Mouse (Mus musculus) megakaryocyte, adult 5-6 weeks (primary cell): ENCODE data around the gene Nelfe. TPM values are rescaled to one million over a fixed set of nuclear protein-coding genes. Genes with fewer than 3 reads are reported as not detected.

ENCODE experiments used
- ATAC-seq: 2 replicates; pipeline ENCODE4 v1.8.0; 2016; ENCODE audit warnings: mild to moderate bottlenecking, inconsistent platforms; ENCODE audit not compliant: poor library complexity, severe bottlenecking
- total RNA-seq, 2 experiments: library from RNA; stranded (forward) in 1 of 2; stranded (reverse) in 1 of 2; fragments of 153-499, 151-499 nt in 1 of 2; fragments of 221-1000, 200-1000 nt in 1 of 2; gene quantifications; 2 replicates each; pipeline versions ENCODE4 v1.2.3 to v1.2.4; 2015 to 2017

The Nelfe gene
- total RNA-seq, 2 experiments from 2014 or later: 25.1 to 35.4 TPM

DNA sequence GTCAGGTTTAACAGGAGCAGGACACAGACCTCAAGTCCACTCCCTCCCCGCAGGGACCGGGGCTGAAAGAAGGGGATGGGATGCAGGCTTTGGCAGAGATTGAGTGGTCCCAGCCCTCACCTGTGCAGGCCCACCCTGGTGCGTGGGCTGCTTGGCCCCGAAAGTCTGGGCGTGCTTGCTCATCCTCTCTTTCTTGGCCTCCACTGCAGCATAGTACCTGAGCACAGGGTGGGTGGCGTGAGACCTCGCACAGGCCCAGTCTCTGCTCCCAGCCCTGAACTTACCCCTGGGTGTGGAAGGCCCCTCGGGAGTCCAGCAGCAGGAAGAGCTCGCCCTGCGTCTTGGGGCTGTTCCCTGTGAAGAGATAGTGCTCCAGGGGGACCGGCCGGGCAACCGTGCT is 5.3 kb upstream of the Nelfe start:
- no peak for ATAC-seq

DNA sequence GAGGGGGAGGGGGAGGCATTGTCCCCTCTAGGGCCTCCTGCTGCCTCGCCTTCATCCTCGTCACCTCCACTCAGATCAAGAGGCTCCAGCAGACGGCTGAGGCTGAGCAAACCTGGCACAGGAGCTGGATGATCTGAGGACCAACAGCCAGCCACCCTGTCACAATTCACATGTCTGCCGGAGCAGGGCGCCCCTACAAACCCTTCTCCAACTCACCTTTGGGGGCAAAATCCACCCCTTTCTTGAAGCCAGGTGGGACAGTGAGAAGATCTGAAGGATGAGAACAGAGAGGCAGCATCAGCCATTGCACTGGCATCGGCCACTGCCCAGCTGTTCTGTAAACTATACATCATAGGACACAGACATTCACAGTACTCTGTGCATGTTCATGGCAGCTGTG is 3.0 kb upstream of the Nelfe start:
- no peak for ATAC-seq

DNA sequence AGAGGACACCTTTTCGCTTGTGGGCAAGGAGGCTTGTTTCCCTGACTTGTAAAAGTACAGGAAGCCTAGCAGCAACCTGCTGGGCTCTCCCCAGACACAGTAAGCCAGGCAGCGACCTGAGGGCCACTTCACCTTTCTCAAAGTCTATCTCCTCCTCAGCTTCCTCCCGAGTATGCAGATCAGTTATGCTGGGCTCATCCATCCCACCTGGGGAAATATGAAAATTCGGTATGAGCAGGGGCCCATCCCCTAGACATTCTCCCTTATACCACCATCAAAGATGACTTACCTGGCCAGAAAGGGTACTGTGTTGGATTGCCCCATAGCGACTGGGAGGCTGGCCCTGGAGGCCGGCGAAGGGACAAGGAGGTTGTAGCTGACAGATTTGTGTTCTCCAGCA is 2.6 kb upstream of the Nelfe start:
- ATAC-seq: no peak

DNA sequence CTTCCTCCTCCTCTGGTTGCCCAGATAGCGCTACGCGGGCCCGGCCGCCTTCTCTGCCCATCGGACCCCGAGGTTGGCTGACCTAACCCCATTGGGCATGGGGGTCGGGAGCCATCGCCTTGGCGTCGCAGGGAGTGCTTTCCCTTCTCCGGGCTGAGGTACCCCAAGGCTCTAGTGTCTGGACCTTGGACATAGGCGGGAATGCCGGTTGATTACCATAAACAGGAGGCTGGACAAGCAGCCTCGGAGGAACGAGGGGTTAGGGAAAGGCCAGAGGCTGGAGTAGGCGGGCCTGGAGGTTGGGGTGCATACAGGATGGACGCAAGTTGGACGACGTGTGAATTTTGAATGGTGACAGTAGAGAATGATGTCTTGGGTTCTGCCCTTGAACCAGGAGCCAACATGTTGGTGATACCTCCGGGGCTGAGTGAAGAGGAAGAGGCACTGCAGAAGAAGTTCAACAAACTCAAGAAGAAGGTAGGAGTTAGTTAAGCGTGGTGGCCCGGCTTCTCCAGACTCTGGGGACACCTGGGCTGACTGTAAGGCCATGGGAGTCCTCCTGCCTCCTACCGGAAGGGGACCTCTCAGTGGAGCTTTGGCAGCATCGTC is 430 bp downstream of the Nelfe start:
- peak; percentile 20; the same call in 1 of the 2 replicates for ATAC-seq

GRCm38 (mm10) chr17:34853511-34853910 is 3.3 kb downstream of the Nelfe start:
- no peak for ATAC-seq

DNA sequence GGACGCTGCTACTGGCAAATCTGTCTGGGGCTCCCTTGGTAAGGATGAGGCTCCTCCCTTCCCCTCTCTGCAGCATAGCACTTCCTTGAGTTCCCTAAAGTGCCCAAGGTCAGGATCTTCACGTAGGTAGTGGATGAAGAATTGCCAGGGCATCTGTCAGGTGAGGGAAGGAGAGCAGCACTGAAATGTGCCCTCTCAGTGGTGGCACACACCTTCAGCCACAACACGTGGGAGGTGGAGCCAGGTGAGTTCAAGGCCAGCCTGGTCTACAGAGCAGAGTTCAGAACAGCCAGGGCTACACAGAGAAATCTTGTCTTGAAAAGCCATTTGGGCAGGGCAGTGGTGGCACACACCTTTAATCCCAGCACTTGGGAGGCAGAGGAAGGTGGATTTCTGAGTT is 4.6 kb downstream of the Nelfe start:
- no peak for ATAC-seq

DNA sequence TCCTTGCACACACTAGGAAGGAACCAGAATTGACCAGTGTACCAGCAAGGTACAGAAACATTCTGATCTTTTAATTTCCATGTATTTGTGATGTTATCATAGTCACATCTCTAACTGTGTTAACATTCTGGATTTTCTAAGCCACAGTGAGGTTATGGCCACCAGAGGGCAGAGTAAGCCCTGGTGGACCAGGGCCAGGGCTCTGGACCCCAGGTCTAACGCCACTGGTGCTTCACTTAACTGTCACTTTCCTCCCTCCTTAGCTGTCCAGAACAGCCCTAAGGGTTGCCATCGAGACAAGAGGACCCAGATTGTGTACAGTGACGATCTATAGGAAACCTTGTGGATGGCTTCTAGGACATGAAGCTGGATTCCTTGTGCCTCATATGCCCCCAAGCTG is 5.6 kb downstream of the Nelfe start:
- ATAC-seq: peak; percentile 77

GRCm38 (mm10) chr17:34858670-34859069 is 8.5 kb downstream of the Nelfe start:
- no peak for ATAC-seq

DNA sequence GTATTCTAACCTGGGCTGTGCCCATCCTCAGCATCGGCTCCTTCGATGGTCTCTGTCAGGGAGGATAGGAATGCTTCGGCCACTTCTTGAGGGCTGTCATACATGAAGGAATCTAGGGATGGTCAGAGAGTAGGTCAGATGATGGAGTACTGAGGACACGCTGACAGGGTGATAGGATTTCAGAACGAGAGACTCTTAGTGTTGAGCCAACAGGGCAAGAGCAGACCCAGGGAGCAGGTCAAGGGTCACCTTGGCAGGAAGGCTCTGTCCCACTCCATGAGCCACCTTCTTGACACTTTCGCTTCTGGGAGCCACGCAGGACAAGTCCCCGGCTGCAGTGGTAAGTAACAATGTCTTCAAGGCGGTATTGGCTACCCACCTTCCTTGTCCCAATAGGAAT is 10.3 kb downstream of the Nelfe start:
- ATAC-seq: no peak

GRCm38 (mm10) chr17:34861704-34862415 is 11.7 kb downstream of the Nelfe start:
- ATAC-seq: no peak

GRCm38 (mm10) chr17:34862416-34863081 is 12.4 kb downstream of the Nelfe start, which contains the start of gene Cfb:
Gene Cfb, minus strand, starts transcription at chr17:34862518.
- no peak for ATAC-seq

DNA sequence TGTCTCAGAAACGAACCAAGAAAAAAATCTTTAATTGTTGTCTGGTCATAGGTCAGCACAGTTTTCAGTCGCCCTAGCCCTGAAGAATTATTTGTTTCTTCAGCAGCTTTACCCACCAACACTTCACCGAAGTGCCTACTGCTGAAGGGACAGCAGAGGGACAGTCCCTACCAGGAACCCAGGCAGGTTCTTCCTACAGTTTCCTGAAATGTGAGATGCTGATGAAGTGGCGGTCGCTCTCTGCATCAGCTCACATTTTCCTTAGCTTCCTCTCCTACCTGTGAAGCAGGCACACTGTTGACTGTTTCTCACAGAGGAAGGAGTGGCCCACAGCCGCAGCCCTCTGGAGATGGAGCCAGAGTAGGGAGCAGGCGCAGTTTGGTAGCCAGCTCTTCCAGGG is 15.8 kb downstream of the Nelfe start:
- ATAC-seq: no peak

DNA sequence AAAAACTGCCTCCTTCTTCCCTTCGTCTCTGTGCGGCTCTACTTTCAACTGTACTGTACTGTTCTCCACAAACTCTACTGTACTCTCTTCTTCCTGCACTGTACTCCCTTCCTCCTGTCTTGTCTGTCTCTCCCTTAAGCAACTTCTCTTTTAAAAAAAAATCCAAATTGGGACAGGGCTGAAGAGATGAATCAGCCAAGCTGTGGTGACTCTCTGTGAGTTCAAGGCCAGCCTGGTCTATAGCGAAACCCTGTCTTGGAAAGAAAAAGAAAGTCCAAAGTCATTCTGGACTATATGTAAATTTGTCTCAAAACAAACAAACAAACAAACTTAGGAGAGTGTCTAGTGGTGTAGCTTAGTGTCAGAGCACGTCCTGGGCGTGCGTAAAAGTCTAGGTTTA is 24.1 kb downstream of the Nelfe start:
- no peak for ATAC-seq

GRCm38 (mm10) chr17:34879336-34879879 is 29.2 kb downstream of the Nelfe start, which contains the start of gene Zbtb12:
Gene Zbtb12, plus strand, starts transcription at chr17:34879483.
- no peak for ATAC-seq

DNA sequence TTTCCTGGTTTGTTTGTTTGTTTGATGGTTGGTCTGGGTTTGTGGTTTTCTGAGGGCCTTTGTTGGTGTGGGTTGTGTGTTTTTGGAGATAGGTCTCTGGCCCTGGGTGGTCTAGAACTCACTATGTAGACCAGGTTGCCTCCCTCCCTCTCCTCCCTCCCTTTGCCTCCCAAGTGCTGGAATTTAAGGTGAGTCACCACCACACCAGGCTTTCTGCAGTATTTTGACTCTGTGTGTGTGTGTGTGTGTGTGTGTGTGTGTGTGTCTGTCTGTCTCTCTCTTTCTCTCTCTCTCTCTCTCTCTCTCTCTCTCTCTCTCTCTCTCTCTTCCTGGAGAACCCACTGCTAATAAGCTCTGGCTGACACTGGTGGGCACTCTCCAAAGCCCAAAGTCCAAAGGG is 31.0 kb downstream of the Nelfe start:
- ATAC-seq: no peak

- ATAC-seq: no peak
Observed at GRCm38 (mm10) chr17:34881683-34882310, 31.6 kb downstream of the Nelfe start, which contains the start of gene Gm20547. Gene Gm20547, minus strand, starts transcription at chr17:34882042.

DNA sequence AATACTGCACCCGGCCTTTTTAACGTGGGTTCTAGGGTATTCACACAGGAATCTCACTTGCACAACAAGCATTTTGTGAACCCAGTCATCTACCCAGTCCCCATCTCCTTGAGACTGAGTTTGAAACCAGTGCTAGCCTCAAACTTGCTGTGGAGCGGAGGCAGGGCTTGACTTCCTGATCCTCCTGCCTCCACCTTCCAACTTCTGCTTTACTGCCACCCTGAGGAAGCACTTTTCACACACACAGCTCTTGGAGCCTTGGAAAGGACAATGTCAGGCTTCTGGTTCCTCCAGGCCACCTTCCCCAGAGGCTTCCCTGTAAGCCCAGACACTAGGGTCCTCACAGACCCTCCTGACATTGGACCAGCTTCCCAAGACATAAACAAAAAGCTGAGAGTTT is 33.1 kb downstream of the Nelfe start:
- ATAC-seq: peak; percentile 62; the same call in 1 of the 2 replicates

- no peak for ATAC-seq
Observed at GRCm38 (mm10) chr17:34884704-34885103, 34.5 kb downstream of the Nelfe start.

- ATAC-seq: no peak
Observed at GRCm38 (mm10) chr17:34885615-34886014, 35.4 kb downstream of the Nelfe start.

- no peak for ATAC-seq
Observed at GRCm38 (mm10) chr17:34887942-34888341, 37.8 kb downstream of the Nelfe start.

DNA sequence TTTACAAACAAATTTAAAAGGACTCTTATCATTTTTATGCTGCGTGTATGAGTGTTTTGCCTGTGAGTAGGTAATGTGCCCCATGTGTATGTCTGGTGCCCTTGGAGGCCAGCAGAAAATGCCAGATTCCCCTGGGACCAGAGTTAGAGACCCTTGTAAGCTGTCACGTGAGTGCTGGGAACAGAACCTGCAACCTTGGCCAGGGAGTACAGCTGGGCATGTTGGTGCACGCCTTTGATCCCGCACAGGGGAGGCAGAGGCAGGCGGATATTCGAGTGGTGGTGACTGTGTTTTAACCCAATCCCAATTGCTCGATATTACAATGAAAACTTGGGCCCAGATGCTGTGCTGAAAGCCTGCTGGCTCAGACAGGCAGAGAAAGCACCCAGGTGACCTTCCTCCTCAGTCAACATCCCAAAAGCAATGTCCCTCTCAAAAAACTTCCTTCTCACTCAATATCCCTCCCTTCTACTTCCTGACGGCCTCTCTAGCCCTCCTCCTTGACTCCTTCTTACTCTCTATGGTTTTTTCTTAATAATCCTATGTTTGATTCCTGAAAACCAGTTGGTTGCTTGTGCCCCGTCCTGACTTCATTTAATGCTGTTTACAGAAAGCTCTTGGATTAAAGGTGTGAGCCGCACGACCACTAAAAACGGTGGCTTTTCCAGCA is 40.0 kb downstream of the Nelfe start:
- ATAC-seq: no peak
